In the genomic region with DNA sequence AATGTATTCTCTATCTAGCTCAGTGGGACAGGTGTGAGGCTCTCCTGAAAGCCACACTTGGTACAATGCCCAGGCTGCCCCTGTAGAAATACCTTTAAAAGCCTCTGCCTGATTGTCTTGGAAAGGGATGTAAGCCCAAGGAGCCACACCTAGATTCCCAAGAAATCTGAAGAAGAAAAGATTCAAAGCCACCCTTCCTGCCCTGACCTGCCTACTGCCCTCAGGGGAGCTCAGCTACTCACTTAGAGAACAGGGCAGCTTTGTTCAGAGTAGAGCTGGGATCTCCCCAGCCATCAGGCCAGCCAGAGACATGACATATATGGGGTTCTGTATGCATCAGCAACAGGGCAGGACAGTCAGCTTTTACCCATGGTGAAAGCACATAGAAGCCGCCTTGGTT, we compare ENCODE assay signal across 22 mouse cellular contexts. TPM values are rescaled to one million over a fixed set of nuclear protein-coding genes. Genes with fewer than 3 reads are reported as not detected.
"Had no signal": no experiment of that assay in that cellular context is flagged by ENCODE, and none has a peak within 500 bp of the region (broad histone marks: within the 10 kb centered on the region; RNA-seq: fewer than 3 reads in every experiment).

No protein-coding gene starts in this region.

- H3K4me3 ChIP-seq: midbrain, embryonic 10.5 days; midbrain, embryonic 12.5 days; myocyte; neural tube, embryonic 13.5 days; neural tube, embryonic 15.5 days had no signal

- H3K27ac ChIP-seq: midbrain, embryonic 10.5 days; midbrain, embryonic 12.5 days; neural tube, embryonic 13.5 days; neural tube, embryonic 15.5 days had no signal

- H3K4me1 ChIP-seq: midbrain, embryonic 10.5 days; midbrain, embryonic 12.5 days; neural tube, embryonic 13.5 days; neural tube, embryonic 15.5 days had no signal

- DNase-seq: lung, adult 18-20 months; lung, embryonic 14.5 days; lung, postnatal 10 days; lung, postnatal 4 days; midbrain, embryonic 14.5 days; retina, postnatal 1 day; right cerebral cortex, adult 18-20 months; right cerebral cortex, postnatal 25 days; right cerebral cortex, postnatal 4 days; spleen, adult 18-20 months; thymus, adult 18-20 months; thymus, postnatal 14 days; thymus, postnatal 36 days had no signal

- H3K27me3 ChIP-seq: midbrain, embryonic 12.5 days; neural tube, embryonic 13.5 days; neural tube, embryonic 15.5 days had no signal

- ATAC-seq: midbrain, embryonic 16.5 days had no signal

- H3K9ac ChIP-seq: lung, embryonic 14.5 days; midbrain, embryonic 12.5 days; neural tube, embryonic 13.5 days; neural tube, embryonic 15.5 days had no signal

- H3K9me3 ChIP-seq: midbrain, embryonic 10.5 days; midbrain, embryonic 12.5 days; neural tube, embryonic 13.5 days; neural tube, embryonic 15.5 days had no signal

- H3K36me3 ChIP-seq: midbrain, embryonic 10.5 days; midbrain, embryonic 12.5 days; neural tube, embryonic 13.5 days; neural tube, embryonic 15.5 days had no signal

- H3K4me2 ChIP-seq: lung, embryonic 14.5 days; midbrain, embryonic 12.5 days; neural tube, embryonic 13.5 days; neural tube, embryonic 15.5 days had no signal

RNA-seq across cellular contexts. Expression of a gene that starts 29.3 kb away (rescaled TPM):
- total RNA-seq: megakaryocyte, adult 5-6 weeks; megakaryocyte-erythroid progenitor cell, adult 5-6 weeks had no signal
- polyA plus RNA-seq: small intestine, adult 2 months had no signal
